Mouse (Mus musculus): ENCODE results near the gene Eif4g2. TPM values are rescaled to one million over a fixed set of nuclear protein-coding genes. Genes with fewer than 3 reads are reported as not detected.

The Eif4g2 gene
- total and polyA plus RNA-seq, 3 experiments, result 332 to 958 (median 935) TPM

DNA sequence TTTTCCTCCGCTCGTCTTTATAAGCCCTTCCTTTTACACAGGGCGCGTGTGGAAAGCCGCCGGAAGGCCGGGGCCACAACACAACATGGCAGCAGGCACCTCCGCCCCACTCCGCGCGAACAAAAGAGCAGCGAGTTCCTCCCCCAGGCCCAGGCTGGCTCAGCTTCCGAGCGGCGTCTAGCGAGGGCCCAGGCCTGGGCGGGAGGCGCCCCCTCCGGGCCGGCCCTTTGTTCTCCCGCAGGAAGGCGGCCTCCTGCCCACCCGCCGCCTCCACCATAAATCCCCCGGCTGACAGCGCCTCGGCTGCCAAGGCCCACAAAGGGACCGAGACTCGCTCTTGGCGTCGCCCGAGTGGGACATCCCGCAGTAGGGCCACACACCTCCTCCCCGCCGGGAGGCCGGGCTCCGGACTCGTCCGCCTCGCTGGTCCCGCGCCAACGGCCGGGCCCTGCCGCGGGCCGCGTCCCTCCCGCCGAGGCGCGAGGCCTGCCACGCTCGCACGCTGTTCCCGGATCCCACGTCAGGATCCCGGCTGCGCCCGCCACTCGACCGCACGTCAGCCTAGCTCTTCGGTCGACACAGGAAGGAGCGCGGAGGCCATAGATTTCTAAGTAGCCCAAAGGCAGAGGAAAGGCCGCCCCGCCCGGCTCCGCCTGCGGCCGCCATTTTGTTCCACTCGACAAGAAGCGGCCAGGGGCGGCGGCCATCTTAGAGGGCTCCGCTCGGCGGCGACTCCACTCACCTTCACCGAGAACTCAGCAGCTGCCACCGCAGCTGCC is 598 bp downstream of the Eif4g2 start (continued):
- TF ChIP-seq ETS1 (IDR thresholded peaks at IDR 0.05; ENCODE audit: low read depth, low read length) (no peak), CHD2 (IDR thresholded peaks at IDR 0.05; ENCODE audit: low read length) (no peak), KAT2A (conservative IDR thresholded peaks at IDR 0.05; ENCODE audit: low read depth, low read length) (no peak; the same call in 1 of the 2 replicates), ZMIZ1 (IDR thresholded peaks at IDR 0.05; ENCODE audit: low read depth, low read length) (no peak), HCFC1 (IDR thresholded peaks at IDR 0.05; ENCODE audit: low read depth, low read length) (no peak), TCF12 (IDR thresholded peaks at IDR 0.05; ENCODE audit: low read depth, low read length) (no peak), E2F4 (IDR thresholded peaks at IDR 0.05; ENCODE audit: borderline replicate concordance, low read depth, low read length) (no peak), GABPA (IDR thresholded peaks at IDR 0.05; ENCODE audit: low read depth, low read length) (no peak), MAZ (IDR thresholded peaks at IDR 0.05; ENCODE audit: low read depth, low read length) (peak; percentile 65; the same call in 1 of the 2 replicates), MAX (IDR thresholded peaks at IDR 0.05; ENCODE audit: low read length) (peak; percentile 62), POLR2A (IDR thresholded peaks at IDR 0.05; ENCODE audit: control insufficient read depth in 1 of 2, insufficient read depth in 1 of 2, low read depth in 1 of 2, low read length in 2 of 2, poor library complexity in 1 of 2) (no peak), MYC (IDR thresholded peaks at IDR 0.05; ENCODE audit: low read depth, low read length) (peak; percentile 58; the same call in 1 of the 2 replicates), MXI1 (IDR thresholded peaks at IDR 0.05; ENCODE audit: low read depth, low read length) (peak; percentile 65), TAL1 (IDR thresholded peaks at IDR 0.05; ENCODE audit: low read length) (no peak), POLR2AphosphoS2 (IDR thresholded peaks at IDR 0.05; ENCODE audit: low read length) (no peak), TBP (IDR thresholded peaks at IDR 0.05; ENCODE audit: low read depth, low read length) (0 out of 2 replicates have a peak, but pooled peaks have one; percentile 17), ELF1 (IDR thresholded peaks at IDR 0.05; ENCODE audit: low read depth, low read length) (no peak), SMC3 (IDR thresholded peaks at IDR 0.05; ENCODE audit: low read depth, low read length) (no peak), POLR2AphosphoS5 (IDR thresholded peaks at IDR 0.05; ENCODE audit: borderline replicate concordance, low read depth, low read length) (no peak), MEF2A (IDR thresholded peaks at IDR 0.05; ENCODE audit: extremely low read depth, insufficient replicate concordance, low read depth, low read length, poor library complexity, severe bottlenecking) (no peak), MYB (IDR thresholded peaks at IDR 0.05; ENCODE audit: low read depth, low read length) (no peak), NRF1 (IDR thresholded peaks at IDR 0.05; ENCODE audit: insufficient read depth, low read depth, low read length, poor library complexity, severe bottlenecking) (no peak)

DNA sequence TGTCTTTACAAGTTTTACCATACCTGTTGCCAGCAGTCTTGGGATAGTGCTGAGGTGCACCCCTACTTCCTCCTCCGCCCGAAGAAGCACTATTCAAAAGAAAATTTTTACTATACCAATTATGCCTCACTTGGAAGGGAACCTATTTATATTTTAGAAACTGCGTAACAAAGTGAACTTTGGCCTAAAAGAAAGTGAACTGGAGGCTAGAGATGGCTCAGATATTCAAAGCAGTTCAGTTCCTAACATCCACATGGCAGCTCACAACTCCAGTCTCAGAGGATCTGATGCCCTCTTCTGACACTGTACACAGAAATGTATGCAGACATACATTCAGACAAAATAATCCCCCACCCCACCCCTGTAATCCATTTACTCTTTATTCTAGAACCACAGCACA is 2.0 kb downstream of the Eif4g2 start:
- Histone ChIP-seq H3K9me3 (replicated peaks; ENCODE audit: insufficient read depth, low read length) (no peaks in the 10 kb centered on the region), H3K27me3 (ENCODE audit: control insufficient read depth in 1 of 2, insufficient read depth in 2 of 2, low read length in 2 of 2) (no peaks in the 10 kb centered on the region), H3K4me3 (ENCODE audit: control insufficient read depth in 1 of 2, insufficient read depth in 1 of 2, low read depth in 2 of 2, low read length in 2 of 2) (peak overlapping the region; percentile 94 to 98), H3K79me2 (ENCODE audit: control insufficient read depth, insufficient read depth, low read length, poor library complexity) (peaks cover 53% of the 10 kb centered on the region), H3K36me3 (ENCODE audit: control insufficient read depth in 1 of 2, insufficient read depth in 2 of 2, low read length in 2 of 2) (peaks cover 50 to 58% of the 10 kb centered on the region in 2 experiments), H3K4me1 (ENCODE audit: control insufficient read depth in 1 of 2, insufficient read depth in 2 of 2, low read length in 2 of 2) (peaks cover 14 to 15% of the 10 kb centered on the region in 2 experiments; a peak in 3 of 4 replicates), H3K9ac (ENCODE audit: control insufficient read depth, low read depth, low read length, poor library complexity, severe bottlenecking) (peak overlapping the region; percentile 100), H3K27ac (ENCODE audit: control insufficient read depth, low read depth, low read length) (no peak overlapping the region; the same call in 1 of the 2 replicates)
- TF ChIP-seq EP300 (IDR thresholded peaks at IDR 0.05; ENCODE audit: low read depth in 1 of 2, low read length in 2 of 2), result no peak
- TF ChIP-seq CHD1 (IDR thresholded peaks at IDR 0.05; ENCODE audit: low read depth, low read length), result 0 out of 2 replicates have a peak, but pooled peaks have one; percentile 1
- TF ChIP-seq ELF1 (IDR thresholded peaks at IDR 0.05; ENCODE audit: low read depth, low read length), result no peak
- TF ChIP-seq MYC (IDR thresholded peaks at IDR 0.05; ENCODE audit: low read depth, low read length), result 0 out of 2 replicates have a peak, but pooled peaks have one; percentile 25
- TF ChIP-seq MXI1 (IDR thresholded peaks at IDR 0.05; ENCODE audit: low read depth, low read length), result peak; percentile 45; the same call in 1 of the 2 replicates
- peak; percentile 59 for DNase-seq (ENCODE audit: low read depth, low spot score)

Measured in MEL (cell line).